27 mouse cellular contexts compared by ENCODE assay signal in genomic region chr5:67446526-67446925, GRCm38 (mm10). TPM values are rescaled to one million over a fixed set of nuclear protein-coding genes. Genes with fewer than 3 reads are reported as not detected.
DNase-seq lines count a peak whose midpoint lies in the region; ATAC-seq and TF ChIP-seq lines count a peak whose summit lies in the region.
"Had no signal": no experiment of that assay in that cellular context is flagged by ENCODE, and none has a peak within 500 bp of the region (broad histone marks: within the 10 kb centered on the region; RNA-seq: fewer than 3 reads in every experiment).

No protein-coding gene starts in this region.

- ATAC-seq in kidney, embryonic 14.5 days (ENCODE audit: low FRiP score, low TSS enrichment), result peak; percentile 51; the same call in 1 of the 2 replicates
- peak; percentile 44; the same call in 1 of the 2 replicates for ATAC-seq in lung, embryonic 14.5 days (ENCODE audit: insufficient read depth)
- ATAC-seq: forebrain, embryonic 13.5 days; hindbrain, postnatal 0 days; intestine, embryonic 15.5 days; lung, postnatal 0 days; Patski had no signal

- H3K27ac ChIP-seq in kidney, embryonic 14.5 days (ENCODE audit: low read depth, low read length), result no peak overlapping the region; the same call in 1 of the 2 replicates
- H3K27ac ChIP-seq in lung, embryonic 14.5 days (ENCODE audit: low read depth), result peak overlapping the region; percentile 42; the same call in 1 of the 2 replicates
- no peak overlapping the region for H3K27ac ChIP-seq in testis, adult 2 months (ENCODE audit: control insufficient read depth, insufficient read depth, low read depth, low read length)
- H3K27ac ChIP-seq: forebrain, embryonic 13.5 days; heart, embryonic 13.5 days; hindbrain, embryonic 10.5 days; hindbrain, postnatal 0 days; intestine, embryonic 15.5 days; limb, embryonic 12.5 days; liver, embryonic 15.5 days; midbrain, embryonic 12.5 days; neural tube, embryonic 13.5 days had no signal

- no peaks in the 10 kb centered on the region for H3K27me3 ChIP-seq in kidney, embryonic 14.5 days (ENCODE audit: control insufficient read depth, insufficient read depth, low read length)
- no peaks in the 10 kb centered on the region for H3K27me3 ChIP-seq in lung, embryonic 14.5 days (ENCODE audit: insufficient read depth, low read length)
- no peaks in the 10 kb centered on the region for H3K27me3 ChIP-seq in testis, adult 2 months (ENCODE audit: control insufficient read depth, insufficient read depth, low read length)
- H3K27me3 ChIP-seq: forebrain, embryonic 13.5 days; intestine, embryonic 15.5 days; limb, embryonic 12.5 days; liver, embryonic 15.5 days; neural tube, embryonic 13.5 days had no signal

- no peak for TF ChIP-seq POLR2A in testis, adult 2 months (IDR thresholded peaks at IDR 0.05; ENCODE audit: control insufficient read depth, low read depth, low read length)

- no peaks in the 10 kb centered on the region for H3K9me3 ChIP-seq in kidney, embryonic 14.5 days (ENCODE audit: control insufficient read depth, low read length)
- no peaks in the 10 kb centered on the region for H3K9me3 ChIP-seq in lung, embryonic 14.5 days (ENCODE audit: low read depth, low read length)
- H3K9me3 ChIP-seq: forebrain, embryonic 13.5 days; heart, embryonic 13.5 days; hindbrain, embryonic 10.5 days; intestine, embryonic 15.5 days; limb, embryonic 12.5 days; liver, embryonic 15.5 days; midbrain, embryonic 12.5 days; neural tube, embryonic 13.5 days had no signal

- H3K4me2 ChIP-seq in kidney, embryonic 14.5 days (replicated peaks; ENCODE audit: low read depth, low read length), result no peak overlapping the region
- H3K4me2 ChIP-seq in lung, embryonic 14.5 days, result no peak overlapping the region
- H3K4me2 ChIP-seq: forebrain, embryonic 13.5 days; heart, embryonic 13.5 days; intestine, embryonic 15.5 days; limb, embryonic 12.5 days; liver, embryonic 15.5 days; midbrain, embryonic 12.5 days; neural tube, embryonic 13.5 days had no signal

- no peak for TF ChIP-seq CTCF in lung, embryonic 14.5 days (IDR thresholded peaks at IDR 0.05; ENCODE audit: low read depth)
- TF ChIP-seq CTCF in testis, adult 2 months (IDR thresholded peaks at IDR 0.05; ENCODE audit: control insufficient read depth, insufficient read depth, insufficient replicate concordance, low read depth, low read length), result no peak

- H3K4me3 ChIP-seq in kidney, embryonic 14.5 days (ENCODE audit: low read length), result no peak overlapping the region
- no peak overlapping the region for H3K4me3 ChIP-seq in lung, embryonic 14.5 days (ENCODE audit: low read depth, low read length)
- H3K4me3 ChIP-seq in testis, adult 2 months (ENCODE audit: control insufficient read depth, low read depth, low read length), result peak overlapping the region; percentile 3
- H3K4me3 ChIP-seq: forebrain, embryonic 13.5 days; heart, embryonic 13.5 days; hindbrain, embryonic 10.5 days; intestine, embryonic 15.5 days; limb, embryonic 12.5 days; liver, embryonic 15.5 days; midbrain, embryonic 12.5 days; neural tube, embryonic 13.5 days had no signal

- peak; percentile 13 for DNase-seq in embryo, embryonic 10.5 days (ENCODE audit: low spot score)
- no peak for DNase-seq in embryo, embryonic 9.5 days (ENCODE audit: extremely low spot score)
- DNase-seq in kidney, adult 11 months, result no peak
- DNase-seq in lung, embryonic 14.5 days, result no peak
- DNase-seq in lung, postnatal 10 days, result no peak
- no peak for DNase-seq in testis, postnatal 10 days (ENCODE audit: low spot score)
- DNase-seq: adrenal gland, postnatal 14 days; cerebellum, postnatal 14 days; gastrocnemius, postnatal 36 days; heart, postnatal 10 days; kidney, adult 9 months; layer of hippocampus, adult 9-11 months; thymus, adult 18-20 months; thymus, postnatal 25 days had no signal

- H3K4me1 ChIP-seq in kidney, embryonic 14.5 days (ENCODE audit: control insufficient read depth, insufficient read depth, low read length), result 0 out of 2 replicates have a peak, but pooled peaks cover 3% of the 10 kb centered on the region
- peaks cover 5% of the 10 kb centered on the region; the same call in 1 of the 2 replicates for H3K4me1 ChIP-seq in lung, embryonic 14.5 days (ENCODE audit: insufficient read depth)
- no peaks in the 10 kb centered on the region for H3K4me1 ChIP-seq in testis, adult 2 months (ENCODE audit: control insufficient read depth, insufficient read depth, low read length)
- H3K4me1 ChIP-seq: liver, embryonic 15.5 days had no signal

- H3K9ac ChIP-seq in kidney, embryonic 14.5 days (ENCODE audit: low read depth, low read length), result no peak overlapping the region
- H3K9ac ChIP-seq in lung, embryonic 14.5 days, result no peak overlapping the region
- H3K9ac ChIP-seq: forebrain, embryonic 13.5 days; heart, embryonic 13.5 days; intestine, embryonic 15.5 days; limb, embryonic 12.5 days; liver, embryonic 15.5 days; midbrain, embryonic 12.5 days; neural tube, embryonic 13.5 days had no signal

- 19% methylated on average over 2 of the region's 2 CpGs for WGBS in kidney, embryonic 14.5 days
- WGBS in lung, embryonic 14.5 days, result 50% methylated on average over 2 of the region's 2 CpGs

- H3K36me3 ChIP-seq in kidney, embryonic 14.5 days (ENCODE audit: control insufficient read depth, insufficient read depth, low read length), result no peaks in the 10 kb centered on the region
- H3K36me3 ChIP-seq in lung, embryonic 14.5 days (ENCODE audit: insufficient read depth), result no peaks in the 10 kb centered on the region
- H3K36me3 ChIP-seq in testis, adult 2 months (ENCODE audit: control insufficient read depth, insufficient read depth, low read length), result no peaks in the 10 kb centered on the region
- H3K36me3 ChIP-seq: heart, embryonic 13.5 days; hindbrain, embryonic 10.5 days; intestine, embryonic 15.5 days; limb, embryonic 12.5 days; liver, embryonic 15.5 days; midbrain, embryonic 12.5 days; neural tube, embryonic 13.5 days had no signal

RNA-seq across cellular contexts. Expression of gene Bend4, which starts 18.4 kb away (rescaled TPM):
- 9.7 and 11.6 TPM in 2 replicates for polyA plus RNA-seq in kidney, embryonic 14.5 days (2014; fragmentation: Nextera tagmentation; extraction: Ambion mirVana)
- 7.7 and 8.1 TPM in 2 replicates for polyA plus RNA-seq in lung, embryonic 14.5 days (2014; fragmentation: Nextera tagmentation; extraction: Ambion mirVana)
- polyA plus RNA-seq in testis, adult 2 months (2012; rRNA removed), result 5.7 and 7.3 TPM in 2 replicates
